Comparison of ENCODE assay signal across 20 mouse cellular contexts in the genomic region with DNA sequence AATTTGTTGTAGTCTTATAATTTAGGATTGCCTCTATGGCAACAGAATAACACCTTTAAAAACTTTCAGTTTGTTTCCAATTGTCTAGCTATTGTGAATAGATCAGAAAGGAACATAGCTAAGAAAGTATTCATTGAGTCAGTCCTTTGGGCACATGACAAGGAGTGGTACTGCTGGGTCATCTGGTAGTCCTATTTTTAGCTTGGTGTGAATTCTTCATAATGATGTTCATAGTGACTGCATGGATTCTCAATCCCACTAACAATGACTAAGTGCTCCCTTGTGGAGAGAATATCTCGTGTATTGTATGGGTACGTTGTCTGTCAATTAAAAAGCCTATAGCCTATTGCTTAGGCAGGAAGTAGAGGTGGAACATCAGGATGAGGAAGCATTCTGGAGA. TPM values are rescaled to one million over a fixed set of nuclear protein-coding genes. Genes with fewer than 3 reads are reported as not detected.
"Had no signal": no experiment of that assay in that cellular context is flagged by ENCODE, and none has a peak within 500 bp of the region (broad histone marks: within the 10 kb centered on the region; RNA-seq: fewer than 3 reads in every experiment).

No protein-coding gene starts in this region.

- DNase-seq: kidney, postnatal 10 days; kidney, postnatal 36 days; liver, embryonic 13.5 days; lung, embryonic 14.5 days; retina, postnatal 1 day; right cerebral cortex, postnatal 25 days; spleen, adult 18-20 months; thymus, postnatal 25 days had no signal

- ATAC-seq: lung, postnatal 0 days; midbrain, embryonic 15.5 days had no signal

- H3K4me2 ChIP-seq: kidney, embryonic 15.5 days; liver, embryonic 13.5 days; lung, embryonic 14.5 days; midbrain, embryonic 12.5 days; midbrain, embryonic 15.5 days; neural tube, embryonic 13.5 days; stomach, embryonic 15.5 days had no signal

- H3K36me3 ChIP-seq: kidney, embryonic 15.5 days; liver, embryonic 13.5 days; midbrain, embryonic 12.5 days; midbrain, embryonic 15.5 days; neural tube, embryonic 13.5 days; stomach, embryonic 15.5 days had no signal

- H3K9me3 ChIP-seq: kidney, embryonic 15.5 days; liver, embryonic 13.5 days; midbrain, embryonic 12.5 days; midbrain, embryonic 15.5 days; neural tube, embryonic 13.5 days; stomach, embryonic 15.5 days had no signal

- H3K4me3 ChIP-seq: kidney, embryonic 15.5 days; liver, embryonic 13.5 days; midbrain, embryonic 12.5 days; midbrain, embryonic 15.5 days; neural tube, embryonic 13.5 days; stomach, embryonic 15.5 days had no signal

- H3K27ac ChIP-seq: kidney, embryonic 15.5 days; liver, embryonic 13.5 days; macrophage; midbrain, embryonic 12.5 days; midbrain, embryonic 15.5 days; neural tube, embryonic 13.5 days; stomach, embryonic 15.5 days had no signal

- H3K27me3 ChIP-seq: kidney, embryonic 15.5 days; liver, embryonic 13.5 days; midbrain, embryonic 12.5 days; midbrain, embryonic 15.5 days; neural tube, embryonic 13.5 days; stomach, embryonic 15.5 days had no signal

- H3K9ac ChIP-seq: kidney, embryonic 15.5 days; liver, embryonic 13.5 days; lung, embryonic 14.5 days; midbrain, embryonic 12.5 days; midbrain, embryonic 15.5 days; neural tube, embryonic 13.5 days; stomach, embryonic 15.5 days had no signal

- H3K4me1 ChIP-seq: kidney, embryonic 15.5 days; liver, embryonic 13.5 days; midbrain, embryonic 12.5 days; midbrain, embryonic 15.5 days; neural tube, embryonic 13.5 days; stomach, embryonic 15.5 days had no signal

RNA-seq across cellular contexts. Expression of gene Myoz2, which starts 16.0 kb away (rescaled TPM):
- total RNA-seq: layer of hippocampus, postnatal 14 days; megakaryocyte, adult 5-6 weeks; neutrophil, adult 5-6 weeks had no signal
- polyA plus RNA-seq: liver, adult 2 months; macrophage; midbrain, embryonic 12.5 days; midbrain, embryonic 15.5 days; thymus, postnatal 0 days had no signal
